In the genomic region with DNA sequence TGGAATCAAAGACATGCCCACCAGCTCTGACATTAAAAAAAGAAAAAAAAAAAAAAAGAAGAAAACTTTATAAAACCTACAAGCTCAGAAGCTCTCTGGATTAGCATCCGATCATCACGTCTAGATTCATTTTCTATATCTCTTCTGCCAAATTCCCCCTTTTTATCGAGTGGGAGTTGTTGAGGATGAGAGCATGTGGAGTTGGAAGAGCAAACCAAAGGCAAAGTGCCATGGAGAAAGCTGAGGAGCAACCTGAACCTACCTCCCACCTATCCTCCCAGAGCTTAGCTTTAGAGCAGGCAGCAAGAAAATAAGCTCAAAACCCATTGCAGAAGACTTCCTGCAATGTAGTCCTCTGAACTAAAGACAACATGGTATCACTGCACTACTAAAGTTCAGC, we compare ENCODE assay signal across 15 mouse cellular contexts. TPM values are rescaled to one million over a fixed set of nuclear protein-coding genes. Genes with fewer than 3 reads are reported as not detected.
A peak's percentile ranks its signal among the peaks of the same experiment; 100 is the strongest.
DNase-seq lines count a peak whose midpoint lies in the region; ATAC-seq lines count a peak whose summit lies in the region.
"Had no signal": no experiment of that assay in that cellular context is flagged by ENCODE, and none has a peak within 500 bp of the region (broad histone marks: within the 10 kb centered on the region; RNA-seq: fewer than 3 reads in every experiment).

No protein-coding gene starts in this region.

- DNase-seq in left cerebral cortex, adult 9 months (ENCODE audit: low spot score in 2 of 2) = peak; percentile 3 to 4
- no peak for DNase-seq in left cerebral cortex, adult 18-20 months (ENCODE audit: low spot score in 2 of 2)
- peak; percentile 75 for DNase-seq in brain, adult 2 months (ENCODE audit: low read depth, low spot score)
- DNase-seq in telencephalon, adult 2 months (ENCODE audit: low read depth, low spot score) = peak; percentile 61
- DNase-seq: adrenal gland, adult 2 months; adrenal gland, postnatal 10 days; adrenal gland, postnatal 25 days; cerebellum, adult 11-12 months; cerebellum, adult 2 months; cerebellum, adult 9-10 months; cerebellum, postnatal 10 days; cerebellum, postnatal 25 days had no signal

- ATAC-seq in erythroid progenitor cell, adult 5-6 weeks (replicated peaks; ENCODE audit: low FRiP score, poor library complexity, severe bottlenecking) = no peak
- ATAC-seq: forebrain, embryonic 14.5 days; forebrain, embryonic 16.5 days had no signal

RNA-seq across cellular contexts. Expression of gene Adam21, which starts 4.1 kb away (rescaled TPM):
- total RNA-seq in left cerebral cortex, adult 18-20 months (2021) = under 1 TPM; 0.21 to 0.51 TPM
- total RNA-seq in erythroid progenitor cell, adult 5-6 weeks (2015; ENCODE audit: low replicate concordance) = not detected in 2 replicates
- not detected in 2 replicates for total RNA-seq in erythroid progenitor cell, adult 5-6 weeks (2017; ENCODE audit: low replicate concordance)
- total RNA-seq: adrenal gland, adult 2 months; adrenal gland, postnatal 10 days had no signal

RNA-seq across cellular contexts. Expression of gene Med6, which starts 30.6 kb away (rescaled TPM):
- 10 to 100 TPM; 28.7 to 29.2 TPM for total RNA-seq in left cerebral cortex, adult 18-20 months (2021)
- total RNA-seq in erythroid progenitor cell, adult 5-6 weeks (2015; ENCODE audit: low replicate concordance) = 28.9 and 29.6 TPM in 2 replicates
- 91.9 and 102 TPM in 2 replicates for total RNA-seq in erythroid progenitor cell, adult 5-6 weeks (2017; ENCODE audit: low replicate concordance)

RNA-seq across cellular contexts. Expression of gene Synj2bp, which starts 31.5 kb away (rescaled TPM):
- total RNA-seq in left cerebral cortex, adult 18-20 months (2021) = 10 to 100 TPM; 34.8 to 37.7 TPM
- 6.5 and 15.1 TPM in 2 replicates for total RNA-seq in erythroid progenitor cell, adult 5-6 weeks (2015; ENCODE audit: low replicate concordance)
- total RNA-seq in erythroid progenitor cell, adult 5-6 weeks (2017; ENCODE audit: low replicate concordance) = 12.8 and 18.4 TPM in 2 replicates

RNA-seq across cellular contexts. Expression of gene Gm20498, which starts 31.5 kb away (rescaled TPM):
- 10 to 100 TPM; 36.7 to 53.7 TPM for total RNA-seq in left cerebral cortex, adult 18-20 months (2021)
- total RNA-seq in erythroid progenitor cell, adult 5-6 weeks (2015; ENCODE audit: low replicate concordance) = 3.6 TPM in 1 of 2 replicates, not detected in the other
- total RNA-seq in erythroid progenitor cell, adult 5-6 weeks (2017; ENCODE audit: low replicate concordance) = 3.7 TPM in 1 of 2 replicates, not detected in the other

Comparison
In these comparisons a context has a peak if more than half of its experiments do, and no peak if none do; other contexts are left out.
1. DNase-seq: peak in left cerebral cortex, adult 9 months (2 of 2), brain, adult 2 months (single experiment) and telencephalon, adult 2 months (single experiment); none in left cerebral cortex, adult 18-20 months (0 of 2).